Mouse (Mus musculus): ENCODE measurements at regions not wholly inside any gene's neighbourhood (a gene's known extent, or its start where the extent isn't known, plus 50 kb on each side); places are given as distances from the start of the nearest gene placed in this dataset.

- no peak for DNase-seq (ENCODE audit: low read depth, low spot score)
Observed at GRCm38 (mm10) chr1:16007809-16008208, 85.3 kb downstream of the 4930444P10Rik start.

- DNase-seq (ENCODE audit: low read depth, low spot score): peak; percentile 47
Observed at GRCm38 (mm10) chr1:16006888-16007287, 86.2 kb downstream of the 4930444P10Rik start.

DNA sequence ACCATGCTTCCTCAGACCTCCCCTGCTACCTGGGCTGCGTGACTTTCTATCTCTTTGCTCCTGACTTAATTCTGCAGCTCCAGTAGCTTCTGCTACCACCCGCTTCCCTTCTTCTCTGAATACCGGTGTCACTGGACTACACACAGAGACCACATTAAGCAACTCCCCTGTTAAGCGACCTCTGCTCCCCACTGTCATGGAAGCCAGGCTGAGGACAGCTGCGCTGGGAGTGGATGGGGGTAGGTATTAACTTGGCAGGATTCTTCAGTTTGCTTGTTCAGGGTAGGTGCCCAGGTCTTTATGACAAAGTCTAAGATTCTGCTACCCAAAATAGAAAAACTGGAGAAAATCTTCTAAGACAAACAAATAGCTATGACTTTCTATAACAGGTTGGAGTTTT lies 96.0 kb downstream of the 4930444P10Rik start:
- no peak for DNase-seq (ENCODE audit: low read depth, low spot score)

DNA sequence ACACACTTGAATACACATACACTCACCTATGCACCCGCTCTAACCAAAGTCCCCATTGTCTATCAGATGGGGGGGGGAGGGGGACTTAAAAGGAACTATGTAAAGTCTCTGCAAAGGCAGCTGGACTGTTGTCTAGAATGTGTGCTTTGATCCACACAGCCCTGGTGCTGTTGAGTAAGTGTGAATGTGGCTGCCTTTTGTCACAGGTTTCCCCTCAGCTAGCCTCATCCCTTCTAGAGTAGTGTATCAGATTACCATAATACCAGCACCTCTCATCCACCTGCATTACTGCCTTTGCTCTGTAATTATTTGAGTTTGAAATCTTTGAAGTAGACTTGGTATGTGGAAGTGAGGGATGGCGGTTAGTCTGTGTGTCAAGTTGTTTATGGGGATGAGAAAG lies 96.8 kb downstream of the 4930444P10Rik start:
- DNase-seq (ENCODE audit: low read depth, low spot score): peak; percentile 45

GRCm38 (mm10) chr1:15993561-15994410 lies 99.3 kb downstream of the 4930444P10Rik start:
- DNase-seq (ENCODE audit: low read depth, low spot score): peak; percentile 15

DNA sequence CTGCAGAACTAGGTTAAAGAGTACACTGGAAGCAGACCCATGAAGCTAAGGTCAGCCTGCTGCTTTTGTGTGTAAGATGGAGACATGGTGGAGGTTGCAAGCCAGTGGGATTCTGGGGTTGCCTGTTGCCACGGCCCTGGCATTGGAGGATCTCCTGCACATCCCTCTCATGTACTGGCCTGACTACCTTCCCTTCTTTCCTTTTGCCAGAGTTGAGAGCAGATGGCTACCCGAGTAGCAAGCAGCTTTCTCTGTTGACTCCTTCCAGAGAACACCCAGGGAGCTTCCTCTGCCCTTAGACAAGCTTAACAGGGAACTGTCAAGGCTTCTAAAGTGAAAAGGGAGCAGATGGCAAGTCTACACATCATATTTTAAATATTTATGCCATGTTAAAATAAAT lies 102.1 kb downstream of the 4930444P10Rik start:
- DNase-seq (ENCODE audit: low read depth, low spot score): no peak

DNA sequence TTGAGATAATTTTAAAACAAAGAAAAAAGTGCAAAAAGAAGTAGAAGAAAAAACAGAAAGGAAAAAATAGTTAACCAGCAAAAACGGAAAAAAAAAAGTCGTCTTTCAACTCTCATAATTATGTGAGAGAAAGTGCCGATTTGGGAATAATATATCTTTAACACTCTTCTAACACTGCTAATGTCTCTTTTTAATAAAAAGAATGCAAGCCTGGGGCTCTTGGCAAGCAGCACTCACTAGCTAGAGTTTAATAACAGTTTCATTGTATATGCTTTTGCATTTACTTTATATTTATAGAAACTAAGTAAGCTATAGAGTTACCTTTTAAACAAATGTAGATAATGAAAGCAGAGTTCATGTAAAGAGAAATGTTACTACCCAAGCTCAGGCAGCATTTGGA lies 107.5 kb downstream of the 4930444P10Rik start:
- no peak for DNase-seq (ENCODE audit: low read depth, low spot score)

- no peak for DNase-seq (ENCODE audit: low read depth, low spot score)
Observed at GRCm38 (mm10) chr1:15979333-15979732, 113.8 kb downstream of the 4930444P10Rik start.

GRCm38 (mm10) chr1:15959578-15959977 lies 133.5 kb downstream of the 4930444P10Rik start:
- no peak for DNase-seq (ENCODE audit: low read depth, low spot score)

- DNase-seq (ENCODE audit: low read depth, low spot score): no peak
Observed at GRCm38 (mm10) chr1:15958661-15959060, 134.5 kb downstream of the 4930444P10Rik start.

DNA sequence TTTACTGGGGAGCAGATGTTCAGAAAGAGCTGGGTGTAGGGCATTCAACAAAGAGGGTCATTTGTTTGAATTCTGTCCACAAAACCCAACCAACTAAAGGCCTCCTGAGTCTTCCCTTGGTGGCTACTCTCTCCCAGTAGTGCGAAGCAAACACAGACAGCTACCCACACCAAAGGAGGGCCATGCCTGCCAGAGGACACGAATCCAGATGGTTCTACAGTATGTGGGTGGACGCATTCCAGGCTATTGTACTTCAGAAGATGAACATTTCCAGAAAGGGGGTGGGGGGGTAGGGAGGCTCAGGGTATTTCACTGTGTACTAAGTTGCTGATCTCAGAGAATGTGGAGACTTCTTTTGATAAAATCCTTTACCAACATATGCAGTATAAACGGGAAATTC lies 149.5 kb downstream of the 4930444P10Rik start:
- DNase-seq (ENCODE audit: low read depth, low spot score): no peak

GRCm38 (mm10) chr1:15943041-15943440 lies 150.1 kb downstream of the 4930444P10Rik start:
- DNase-seq (ENCODE audit: low read depth, low spot score): no peak
